In genomic region chr5:9579021-9579420, GRCm38 (mm10) we compare ENCODE assay signal across 23 mouse cellular contexts.
A peak's percentile ranks its signal among the peaks of the same experiment; 100 is the strongest.
DNase-seq lines count a peak whose midpoint lies in the region; ATAC-seq and TF ChIP-seq lines count a peak whose summit lies in the region.
"Had no signal": no experiment of that assay in that cellular context is flagged by ENCODE, and none has a peak within 500 bp of the region (broad histone marks: within the 10 kb centered on the region; RNA-seq: fewer than 3 reads in every experiment).

No protein-coding gene starts in this region.

- no peak for ATAC-seq in midbrain, embryonic 14.5 days (ENCODE audit: low FRiP score, low TSS enrichment)
- ATAC-seq: activated CD4-positive, CD25-positive, alpha-beta regulatory T cell, adult 4 months; forebrain, embryonic 13.5 days; Patski had no signal

- H3K4me1 ChIP-seq in midbrain, embryonic 14.5 days (ENCODE audit: control insufficient read depth, insufficient read depth, low read length) = no peaks in the 10 kb centered on the region
- H3K4me1 ChIP-seq: embryonic facial prominence, embryonic 13.5 days; forebrain, embryonic 13.5 days; heart, embryonic 12.5 days; hindbrain, embryonic 10.5 days had no signal

- peak overlapping the region; percentile 86 for H3K27ac ChIP-seq in left cerebral cortex, adult 2 months
- no peak overlapping the region for H3K27ac ChIP-seq in midbrain, embryonic 14.5 days (replicated peaks; ENCODE audit: low read depth, low read length)
- H3K27ac ChIP-seq: embryonic facial prominence, embryonic 13.5 days; forebrain, embryonic 13.5 days; gastrocnemius, adult 2 months; hindbrain, embryonic 10.5 days; hindbrain, embryonic 14.5 days had no signal

- no peak for TF ChIP-seq CTCF in left cerebral cortex, adult 2 months (IDR thresholded peaks at IDR 0.05)

- intact Hi-C loops in left cerebral cortex, adult 2 months (cut with DNase I) = loop anchor here (10.0 kb wide), 1 partner anchor 986 kb away; no protein-coding TSS in a partner anchor
- intact Hi-C loops in left cerebral cortex, postnatal 10 days (cut with DNase I) = no loop called here

- H3K9me3 ChIP-seq in midbrain, embryonic 14.5 days (ENCODE audit: control insufficient read depth, low read length) = no peaks in the 10 kb centered on the region
- H3K9me3 ChIP-seq: embryonic facial prominence, embryonic 13.5 days; forebrain, embryonic 13.5 days; heart, embryonic 12.5 days; hindbrain, embryonic 10.5 days had no signal

- peak; percentile 12 to 45 for DNase-seq in frontal cortex, adult 2 months (ENCODE audit: extremely low spot score in 1 of 2, low spot score in 1 of 2)
- no peak for DNase-seq in frontal cortex, postnatal 10 days (ENCODE audit: low spot score in 2 of 2)
- DNase-seq in left cerebral cortex, adult 2 months (ENCODE audit: extremely low spot score in 1 of 2, low spot score in 2 of 2) = no peak
- no peak for DNase-seq in left cerebral cortex, postnatal 10 days (ENCODE audit: extremely low spot score in 1 of 2, low spot score in 2 of 2)
- DNase-seq in brain, adult 2 months (ENCODE audit: low read depth, low spot score) = peak; percentile 77
- peak; percentile 51 for DNase-seq in layer of hippocampus, adult 9-10 months (ENCODE audit: low spot score)
- DNase-seq in midbrain, embryonic 14.5 days = no peak
- DNase-seq in cerebellum, adult 9-11 months = no peak
- DNase-seq: adrenal gland, adult 2 months; adrenal gland, postnatal 36 days; cerebellum, adult 11 months; cerebellum, adult 8-10 months; cerebellum, postnatal 25 days; gastrocnemius, adult 2 months; gastrocnemius, postnatal 25 days had no signal

- no peak overlapping the region for H3K4me3 ChIP-seq in left cerebral cortex, adult 2 months
- no peak overlapping the region for H3K4me3 ChIP-seq in midbrain, embryonic 14.5 days (replicated peaks; ENCODE audit: low read depth, low read length)
- H3K4me3 ChIP-seq: embryonic facial prominence, embryonic 13.5 days; forebrain, embryonic 13.5 days; gastrocnemius, adult 2 months; heart, embryonic 12.5 days; hindbrain, embryonic 10.5 days had no signal

- no peaks in the 10 kb centered on the region for H3K27me3 ChIP-seq in midbrain, embryonic 14.5 days (ENCODE audit: control insufficient read depth, insufficient read depth, low read length)
- H3K27me3 ChIP-seq: CH12.LX; embryonic facial prominence, embryonic 13.5 days; forebrain, embryonic 13.5 days; heart, embryonic 12.5 days had no signal

- no peak overlapping the region for H3K9ac ChIP-seq in midbrain, embryonic 14.5 days (replicated peaks; ENCODE audit: low read length)
- H3K9ac ChIP-seq: embryonic facial prominence, embryonic 13.5 days; forebrain, embryonic 13.5 days; heart, embryonic 12.5 days; hindbrain, embryonic 14.5 days had no signal

- no peak overlapping the region for H3K4me2 ChIP-seq in midbrain, embryonic 14.5 days (ENCODE audit: low read length)
- H3K4me2 ChIP-seq: embryonic facial prominence, embryonic 13.5 days; forebrain, embryonic 13.5 days; heart, embryonic 12.5 days; hindbrain, embryonic 14.5 days had no signal

- WGBS in midbrain, embryonic 14.5 days = 56% methylated on average over 2 of the region's 2 CpGs

- H3K36me3 ChIP-seq in midbrain, embryonic 14.5 days (ENCODE audit: control insufficient read depth, insufficient read depth, low read length) = no peaks in the 10 kb centered on the region
- H3K36me3 ChIP-seq: embryonic facial prominence, embryonic 13.5 days; heart, embryonic 12.5 days; hindbrain, embryonic 10.5 days had no signal

Comparison
In these comparisons a context has a peak if more than half of its experiments do, and no peak if none do; other contexts are left out.
1. DNase-seq: peak in frontal cortex, adult 2 months (2 of 2), brain, adult 2 months (single experiment) and layer of hippocampus, adult 9-10 months (single experiment); none in frontal cortex, postnatal 10 days (0 of 2), left cerebral cortex, adult 2 months (0 of 2), left cerebral cortex, postnatal 10 days (0 of 2), midbrain, embryonic 14.5 days (single experiment) and cerebellum, adult 9-11 months (single experiment).